Mouse (Mus musculus): ENCODE results near the gene Ado.

Ado gene

DNA sequence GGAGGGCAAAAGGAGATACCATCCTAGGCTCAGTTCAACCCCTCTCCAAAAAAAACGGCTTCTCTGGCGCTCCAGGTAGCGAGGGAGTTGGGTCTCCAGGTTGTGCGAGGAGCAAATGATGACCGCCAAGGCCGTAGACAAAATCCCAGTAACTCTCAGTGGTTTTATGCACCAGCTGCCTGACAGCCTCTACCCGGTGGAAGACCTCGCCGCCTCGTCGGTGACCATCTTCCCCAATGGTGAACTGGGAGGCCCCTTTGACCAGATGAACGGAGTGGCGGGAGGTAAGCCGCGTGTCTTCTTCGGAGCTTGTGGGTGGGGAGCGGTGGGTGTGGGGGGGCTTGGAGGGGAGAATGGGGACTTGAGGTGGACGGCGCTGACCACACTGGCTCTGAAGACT, 10.6 kb downstream of the Ado start:
- in situ Hi-C loops (cut with MboI; ENCODE audit: unreplicated experiment in 2 of 2): loop anchor here (5.0 to 25.0 kb wide), 10 partner anchors 223 to 1799 kb away; partner anchors contain the start of genes A930033H14Rik (in 1 of the 2), Jmjd1c (in 1 of the 2) and Reep3 (in 1 of the 2)

DNA sequence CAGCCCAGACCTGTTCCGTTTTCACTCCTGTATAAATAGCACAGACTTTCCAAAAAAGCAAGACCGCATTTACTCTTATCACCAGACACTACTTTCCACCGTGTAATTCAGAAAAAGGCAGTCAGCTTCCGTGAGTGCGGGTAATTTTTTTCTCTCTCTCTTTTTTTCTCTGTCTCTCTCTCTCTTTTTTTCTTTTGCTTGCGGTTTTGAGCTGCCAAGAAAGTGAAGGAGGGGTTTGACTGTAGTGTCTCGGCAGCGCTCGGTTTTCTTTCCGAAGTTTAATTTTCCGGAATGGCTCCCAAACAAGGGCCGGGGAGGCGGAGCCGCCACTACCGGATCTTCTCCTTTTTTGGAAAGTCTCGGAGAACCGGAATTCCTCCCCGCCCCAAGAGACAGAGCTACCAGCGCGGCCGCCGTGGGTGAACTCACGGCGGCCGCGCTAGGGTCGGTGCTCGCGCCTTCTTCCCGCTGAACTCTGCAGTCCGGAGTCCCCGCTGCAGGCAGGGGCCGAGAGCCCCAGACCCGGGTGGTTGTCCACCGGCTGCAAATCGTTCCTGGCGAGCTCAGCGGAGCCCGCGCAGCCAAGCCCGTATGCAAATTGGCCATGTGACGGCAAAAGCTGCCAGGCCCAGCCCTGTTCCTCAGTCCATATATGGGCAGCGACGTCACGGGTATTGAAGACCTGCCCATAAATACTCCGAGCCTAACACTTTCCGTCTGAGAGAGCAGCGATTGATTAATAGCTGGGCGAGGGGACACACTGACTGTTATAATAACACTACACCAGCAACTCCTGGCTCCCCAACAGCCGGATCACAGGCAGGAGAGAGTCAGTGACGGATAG, 11.4 kb downstream of the Ado start:
- in situ Hi-C loops (cut with MboI; ENCODE audit: unreplicated experiment in 2 of 2): loop anchor here (5.0 to 25.0 kb wide), 10 partner anchors 223 to 1800 kb away; partner anchors contain the start of genes A930033H14Rik (in 1 of the 2), Jmjd1c (in 1 of the 2) and Reep3 (in 1 of the 2)

DNA sequence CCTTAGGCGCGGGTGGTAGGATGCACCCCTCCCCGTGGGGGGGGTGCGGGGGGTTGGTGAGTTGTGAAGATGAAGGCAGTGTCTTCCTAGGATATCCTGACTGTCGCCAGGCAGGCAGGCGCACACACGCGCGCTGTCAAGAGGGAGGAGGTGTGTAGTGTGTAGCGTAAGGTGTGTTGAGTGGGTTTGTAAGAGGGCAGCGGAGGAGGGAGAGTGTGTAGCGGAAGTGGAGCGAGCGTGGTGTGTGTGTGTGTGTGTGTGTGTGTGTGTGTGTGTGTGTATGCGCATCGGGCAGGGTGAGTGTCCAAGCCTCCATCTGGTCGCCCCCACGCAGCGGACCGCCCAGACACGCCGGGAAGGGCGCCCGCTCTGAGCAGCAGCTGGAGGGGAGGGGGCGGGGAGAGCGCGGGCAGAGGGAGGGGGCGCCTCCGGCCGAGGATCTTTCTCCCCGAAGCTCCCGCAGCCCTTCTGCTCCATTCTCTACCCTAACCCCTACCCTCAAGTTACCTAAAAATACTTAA, 12.1 kb downstream of the Ado start:
- in situ Hi-C loops (cut with MboI; ENCODE audit: unreplicated experiment in 2 of 2): loop anchor here (5.0 to 25.0 kb wide), 10 partner anchors 222 to 1801 kb away; partner anchors contain the start of genes A930033H14Rik (in 1 of the 2), Jmjd1c (in 1 of the 2) and Reep3 (in 1 of the 2)

DNA sequence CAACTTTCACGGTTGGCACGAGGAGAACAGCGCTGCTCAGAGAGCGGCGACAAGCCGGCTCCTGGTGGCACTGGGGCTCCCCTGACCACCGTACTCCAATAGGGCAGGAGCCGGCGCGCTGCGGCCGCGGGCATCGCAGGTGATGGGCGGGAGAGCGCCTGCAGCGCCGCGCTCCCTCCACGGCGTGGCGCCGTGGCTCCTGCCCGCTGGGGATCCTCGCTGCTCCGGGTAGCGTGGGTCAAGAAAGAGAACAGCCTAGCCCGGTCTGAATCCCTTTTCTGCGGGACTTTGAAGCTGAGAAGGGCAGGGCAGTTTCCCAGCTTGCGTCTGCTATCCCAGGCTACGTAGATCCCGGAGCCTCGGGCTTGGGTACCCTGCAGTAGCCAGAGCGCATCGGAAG, 12.8 kb downstream of the Ado start:
- in situ Hi-C loops (cut with MboI; ENCODE audit: unreplicated experiment in 2 of 2): loop anchor here (5.0 to 25.0 kb wide), 10 partner anchors 221 to 1801 kb away; partner anchors contain the start of genes A930033H14Rik (in 1 of the 2), Jmjd1c (in 1 of the 2) and Reep3 (in 1 of the 2)

DNA sequence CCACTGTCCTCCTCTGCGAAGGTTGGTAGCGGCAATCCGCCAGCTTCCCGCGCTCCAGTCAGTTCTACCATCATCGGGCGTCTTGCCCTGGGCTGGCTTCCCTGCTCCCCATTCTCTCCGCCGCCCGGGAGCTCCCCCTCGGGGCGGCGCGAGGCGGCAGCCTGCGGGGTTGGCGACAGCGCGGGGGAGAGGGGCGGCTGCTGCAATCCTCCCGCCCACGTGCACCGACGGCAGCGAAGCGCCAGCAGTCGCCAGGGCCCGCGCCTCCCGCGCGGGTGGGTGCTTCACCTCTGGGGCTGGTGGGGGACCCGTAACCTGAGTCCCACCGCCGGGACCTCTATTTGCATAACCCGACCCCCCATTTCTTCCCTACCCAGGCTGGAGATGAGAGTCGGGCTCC, 13.5 kb downstream of the Ado start, which contains the start of gene Egr2:
Gene Egr2, plus strand, starts transcription at position 220 of the 400 bp plus-strand sequence.
- in situ Hi-C loops (cut with MboI; ENCODE audit: unreplicated experiment in 2 of 2): loop anchor here (5.0 to 25.0 kb wide), 10 partner anchors 220 to 1802 kb away; partner anchors contain the start of genes A930033H14Rik (in 1 of the 2), Jmjd1c (in 1 of the 2) and Reep3 (in 1 of the 2)

DNA sequence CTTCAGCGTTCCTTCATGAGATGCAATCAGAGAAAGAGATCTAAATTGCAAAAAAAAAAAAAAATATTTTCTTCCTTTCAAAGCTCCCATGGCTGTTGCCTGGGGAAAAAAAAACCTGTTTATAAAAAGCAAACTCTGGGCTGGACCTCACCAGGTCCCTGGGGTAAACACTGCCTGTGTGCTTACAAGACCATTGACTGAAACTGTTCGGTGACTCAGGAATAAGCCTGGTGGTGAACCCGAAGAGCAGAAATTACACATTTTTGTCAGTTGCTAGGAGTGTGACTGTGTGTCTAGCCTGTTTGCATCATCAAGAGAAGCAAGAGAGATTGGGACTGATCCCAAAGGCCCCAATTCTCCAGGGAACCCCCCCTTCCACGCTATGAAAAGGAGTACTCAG, 19.0 kb downstream of the Ado start:
- in situ Hi-C loops (cut with MboI; ENCODE audit: unreplicated experiment in 2 of 2): loop anchor here (5.0 to 25.0 kb wide), 7 partner anchors 215 to 1808 kb away; partner anchors contain the start of genes A930033H14Rik (in 1 of the 2), Jmjd1c (in 1 of the 2) and Reep3 (in 1 of the 2)

DNA sequence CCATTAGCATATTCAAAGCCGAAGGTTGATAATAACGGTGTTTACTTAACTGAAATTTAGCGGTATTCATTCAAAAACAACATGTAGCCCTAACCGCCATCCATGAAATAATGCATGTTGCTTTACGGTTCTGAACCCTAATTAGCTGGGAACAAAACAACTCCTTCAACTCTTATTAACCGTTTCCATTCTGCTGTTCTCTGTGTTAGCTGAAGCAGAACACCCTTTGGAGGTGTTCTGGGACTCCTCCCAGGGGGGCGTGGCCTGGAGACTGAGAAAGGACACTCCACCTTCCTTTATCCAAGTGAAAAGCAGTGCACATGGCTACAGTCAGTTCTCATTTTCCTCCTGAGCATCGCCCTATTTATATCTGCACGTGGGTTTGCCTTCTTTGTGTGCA, 22.3 kb downstream of the Ado start:
- in situ Hi-C loops (cut with MboI; ENCODE audit: unreplicated experiment in 2 of 2): loop anchor here (25.0 kb wide), 4 partner anchors 439 to 1811 kb away; partner anchors contain the start of genes A930033H14Rik (in 1 of the 2), Jmjd1c (in 1 of the 2) and Reep3 (in 1 of the 2)

DNA sequence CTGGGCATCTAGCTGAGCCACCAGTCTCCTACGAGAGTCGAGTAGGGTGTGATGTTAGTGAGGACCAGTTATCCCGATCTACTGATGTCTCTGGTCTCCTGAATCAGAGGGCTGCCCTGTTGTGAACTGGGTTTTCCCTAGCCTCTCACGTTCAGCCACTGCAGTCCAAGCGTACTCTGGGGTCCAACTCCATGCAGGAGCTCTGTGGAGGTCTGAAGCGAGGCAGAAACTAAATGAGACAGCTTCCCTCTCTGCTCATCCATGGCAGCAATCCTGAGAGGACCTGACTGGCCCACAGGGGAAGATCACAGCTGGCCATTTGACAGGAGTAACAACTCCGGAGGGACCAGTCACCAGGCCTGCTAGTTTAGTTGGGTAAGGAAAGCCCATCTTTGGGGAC, 24.1 kb downstream of the Ado start:
- in situ Hi-C loops (cut with MboI; ENCODE audit: unreplicated experiment in 2 of 2): loop anchor here (25.0 kb wide), 4 partner anchors 437 to 1813 kb away; partner anchors contain the start of genes A930033H14Rik (in 1 of the 2), Jmjd1c (in 1 of the 2) and Reep3 (in 1 of the 2)

DNA sequence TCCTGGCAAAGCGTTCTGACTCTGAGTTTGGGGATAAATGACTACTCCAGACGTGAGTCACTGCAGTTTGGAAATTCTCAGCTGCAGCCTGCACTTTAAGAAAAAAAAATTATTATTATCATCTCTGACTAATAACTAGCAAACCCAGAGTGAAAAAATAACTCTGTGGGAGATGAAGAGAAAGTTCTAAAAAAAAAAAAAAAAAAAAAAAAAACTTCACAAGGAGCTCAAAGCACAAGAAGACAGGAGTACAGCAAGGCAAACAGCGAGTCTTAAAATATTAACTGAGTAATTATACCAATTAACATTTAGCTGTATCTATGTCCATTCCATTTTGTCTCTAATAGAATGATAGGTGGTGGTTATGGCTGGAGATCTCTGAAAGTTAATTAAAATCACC, 24.6 kb downstream of the Ado start:
- in situ Hi-C loops (cut with MboI; ENCODE audit: unreplicated experiment in 2 of 2): no loop called here

DNA sequence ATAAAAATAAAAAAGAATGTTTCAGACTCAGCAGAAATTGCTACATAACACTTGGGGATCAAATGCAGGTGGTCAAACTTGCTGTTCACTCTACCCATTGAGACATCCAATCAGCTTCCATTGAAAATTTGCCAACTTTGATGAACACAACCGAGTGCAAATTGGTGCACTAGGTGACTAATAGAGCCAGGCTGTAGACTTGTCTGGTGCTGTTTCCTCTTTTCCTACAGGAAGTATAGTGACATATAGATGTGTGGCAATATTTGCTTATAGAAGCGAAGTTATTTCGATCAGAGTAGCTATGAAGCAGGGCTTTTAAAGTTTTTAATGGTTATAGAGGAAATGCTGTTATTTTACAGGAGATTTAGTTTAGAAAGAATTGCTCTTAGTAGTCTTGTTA, 30.0 kb downstream of the Ado start:
- in situ Hi-C loops (cut with MboI; ENCODE audit: unreplicated experiment in 2 of 2): loop anchor here in 1 of 2 experiments (10.0 kb wide), 1 partner anchor 194 kb away; no protein-coding TSS in a partner anchor

DNA sequence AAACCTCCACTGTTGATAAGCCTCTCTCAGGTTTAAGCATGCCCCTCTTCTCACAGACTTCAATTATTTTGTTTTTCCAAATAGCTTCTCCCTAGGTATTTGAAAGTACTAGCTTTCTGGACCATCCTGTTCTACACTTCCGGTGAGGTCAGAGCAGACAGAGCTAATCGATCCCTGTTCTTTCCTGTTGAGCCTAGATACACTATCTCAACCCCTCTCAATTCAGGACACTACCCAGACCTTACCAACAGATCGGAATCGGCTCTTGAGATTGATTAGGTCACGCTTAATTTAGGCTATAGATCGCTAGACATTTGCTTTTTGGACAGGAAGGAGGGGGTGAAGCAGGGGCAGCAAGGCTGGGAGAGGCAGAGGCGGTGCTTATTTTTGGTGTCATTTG, 35.9 kb downstream of the Ado start:
- in situ Hi-C loops (cut with MboI; ENCODE audit: unreplicated experiment in 2 of 2): loop anchor here in 1 of 2 experiments (10.0 kb wide), 1 partner anchor 188 kb away; no protein-coding TSS in a partner anchor

DNA sequence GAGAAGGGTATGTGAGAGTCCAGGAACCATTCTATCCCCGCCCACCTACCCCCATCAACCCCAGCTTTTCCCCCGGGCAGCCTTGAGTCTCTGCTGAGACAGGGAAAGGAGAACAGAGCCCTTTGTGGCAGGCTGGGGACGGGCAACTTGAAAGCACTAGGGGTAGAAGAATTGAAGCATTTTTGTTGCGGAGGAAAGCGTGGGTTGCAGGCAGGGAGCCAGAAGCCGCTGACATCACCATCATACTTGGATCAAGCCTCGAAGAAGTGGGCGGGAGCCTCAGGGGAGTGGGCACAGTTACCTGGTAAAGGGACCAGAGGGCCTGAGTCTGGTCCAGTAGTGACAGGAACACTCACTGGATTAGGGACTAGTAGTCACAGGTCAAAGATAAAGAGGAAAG, 36.5 kb downstream of the Ado start:
- in situ Hi-C loops (cut with MboI; ENCODE audit: unreplicated experiment in 2 of 2): loop anchor here in 1 of 2 experiments (10.0 kb wide), 1 partner anchor 187 kb away; no protein-coding TSS in a partner anchor

DNA sequence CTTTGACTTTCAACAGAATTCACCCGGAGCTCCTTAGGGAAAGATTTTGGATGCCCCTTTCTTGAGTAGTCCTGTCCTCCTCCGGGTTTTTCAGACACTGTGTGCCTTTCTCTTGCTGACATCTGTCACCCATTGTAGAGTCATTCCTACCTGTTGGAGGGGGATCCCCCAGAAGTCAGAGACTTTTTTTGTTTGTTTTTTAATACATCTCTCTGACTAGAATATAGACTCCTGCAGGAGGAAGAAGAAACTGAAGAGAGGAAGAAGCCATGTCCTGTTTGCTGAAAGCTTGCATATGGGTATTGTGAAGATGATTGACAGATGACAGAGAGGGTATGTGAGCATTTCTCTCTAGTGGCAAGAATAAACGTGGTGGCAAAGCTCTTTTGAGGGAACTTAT, 43.5 kb downstream of the Ado start:
- in situ Hi-C loops (cut with MboI; ENCODE audit: unreplicated experiment in 2 of 2): no loop called here

DNA sequence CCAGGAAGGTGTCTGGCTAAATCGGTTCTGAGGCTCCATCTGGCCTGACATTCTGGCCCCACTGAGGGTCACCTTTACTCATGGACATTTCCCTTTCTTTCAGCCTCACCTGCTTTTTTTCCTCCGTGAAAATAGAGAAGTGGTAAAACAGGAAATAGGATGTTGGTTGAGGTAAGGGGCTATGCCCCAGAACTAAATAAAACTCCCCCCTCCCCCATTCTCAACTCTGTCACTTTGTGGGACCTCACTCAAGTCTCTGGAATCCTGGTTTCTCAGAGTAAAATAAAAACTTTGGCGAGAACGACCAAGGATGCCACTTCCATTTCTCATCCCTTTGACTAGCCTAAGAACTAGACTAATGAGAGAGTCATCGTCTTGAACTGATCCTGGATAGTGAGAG, 44.7 kb downstream of the Ado start:
- in situ Hi-C loops (cut with MboI; ENCODE audit: unreplicated experiment in 2 of 2): no loop called here

DNA sequence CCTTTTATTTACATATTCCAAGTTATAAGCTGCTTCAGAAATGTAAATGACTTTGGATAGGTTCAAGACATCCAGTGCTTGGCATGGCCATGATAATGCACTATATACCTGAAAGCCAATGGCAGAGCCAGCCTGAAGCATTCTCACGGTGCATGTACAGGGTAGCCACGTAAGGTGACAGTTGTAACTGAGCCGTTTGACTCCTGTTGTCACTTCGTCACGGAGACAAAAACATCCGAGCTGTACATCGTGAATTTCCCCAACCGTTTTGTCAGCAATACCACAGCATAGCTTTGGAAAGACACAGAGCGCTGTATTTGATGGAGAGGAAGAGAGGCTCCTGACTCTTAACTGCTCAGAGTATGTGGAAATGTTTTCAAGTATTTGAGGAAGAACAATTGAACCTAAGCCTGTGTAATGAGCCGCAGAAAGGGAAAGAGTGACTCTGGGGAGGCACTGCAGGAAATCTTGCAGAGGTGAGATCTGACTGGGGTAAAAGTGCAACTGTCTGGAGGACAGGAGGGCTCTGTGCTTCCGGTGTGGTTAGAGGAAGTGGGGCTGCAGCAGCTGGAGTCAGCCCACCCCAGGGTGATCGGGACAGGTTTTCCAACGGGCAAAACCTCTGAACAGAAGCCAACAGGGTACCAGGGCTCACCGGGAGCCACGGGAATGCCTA, 45.3 kb downstream of the Ado start:
- in situ Hi-C loops (cut with MboI; ENCODE audit: unreplicated experiment in 2 of 2): no loop called here

DNA sequence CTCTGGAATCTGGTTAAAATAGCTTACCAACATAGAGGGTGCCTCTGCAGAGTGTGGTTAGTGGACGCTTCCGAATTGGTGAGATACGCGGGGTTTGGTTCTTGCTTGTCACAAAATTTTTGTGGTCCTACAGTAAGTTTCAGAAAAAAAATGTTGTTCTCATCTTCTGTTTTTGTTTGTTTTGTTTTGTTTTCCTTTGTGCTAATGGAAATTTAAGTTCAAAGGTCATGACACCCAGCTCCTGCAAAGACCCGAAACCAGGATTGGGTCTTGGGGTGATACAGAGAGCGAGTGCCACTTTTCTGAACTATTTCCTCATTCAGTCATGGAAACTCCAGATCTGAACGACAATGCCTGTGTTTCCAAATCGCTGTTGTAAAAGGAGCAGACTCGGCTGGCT, 50.8 kb downstream of the Ado start:
- in situ Hi-C loops (cut with MboI; ENCODE audit: unreplicated experiment in 2 of 2): no loop called here

DNA sequence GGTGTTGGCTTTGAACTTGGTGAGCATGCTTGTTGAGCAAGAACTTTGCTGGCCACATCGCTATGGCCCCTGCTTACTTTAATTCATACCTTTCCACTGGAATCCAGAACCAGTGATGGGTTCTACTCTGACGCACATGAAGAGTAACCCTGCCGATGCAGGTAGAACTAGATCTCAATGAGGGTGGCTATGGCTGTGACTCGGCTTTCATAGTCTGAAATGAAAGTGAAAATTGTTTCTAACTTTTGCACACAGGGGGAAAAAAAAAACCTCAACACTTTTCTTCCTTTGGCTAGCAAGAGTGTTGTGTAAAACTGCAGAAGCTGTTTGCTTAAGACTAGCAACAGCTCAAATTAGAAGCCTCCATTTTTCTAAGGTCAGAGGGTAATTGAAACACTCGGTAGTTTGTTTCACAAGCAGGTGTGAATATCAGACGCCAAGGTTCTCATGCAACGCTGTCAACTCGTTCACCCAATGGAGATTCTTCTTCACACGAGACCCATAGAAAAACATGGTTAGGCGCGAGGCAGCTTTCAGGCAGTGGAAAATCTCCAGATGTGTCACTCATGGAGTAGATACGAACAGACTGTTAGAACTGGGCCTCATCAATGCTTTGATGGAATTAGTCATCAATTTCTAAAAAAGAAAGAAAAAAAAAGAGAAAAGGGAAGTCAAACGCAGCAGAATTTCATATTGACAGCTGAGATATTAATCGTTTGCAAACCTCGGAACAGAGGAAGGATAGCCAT, 51.4 kb downstream of the Ado start:
- in situ Hi-C loops (cut with MboI; ENCODE audit: unreplicated experiment in 2 of 2): no loop called here
